Mouse (Mus musculus): ENCODE measurements at regions not wholly inside any gene's neighbourhood (a gene's known extent, or its start where the extent isn't known, plus 50 kb on each side); places are given as distances from the start of the nearest gene placed in this dataset.

- no peak for DNase-seq
These were observed 159.2 kb upstream of the Zfp706 start for GRCm38 (mm10) chr15:37166744-37167143.

DNA sequence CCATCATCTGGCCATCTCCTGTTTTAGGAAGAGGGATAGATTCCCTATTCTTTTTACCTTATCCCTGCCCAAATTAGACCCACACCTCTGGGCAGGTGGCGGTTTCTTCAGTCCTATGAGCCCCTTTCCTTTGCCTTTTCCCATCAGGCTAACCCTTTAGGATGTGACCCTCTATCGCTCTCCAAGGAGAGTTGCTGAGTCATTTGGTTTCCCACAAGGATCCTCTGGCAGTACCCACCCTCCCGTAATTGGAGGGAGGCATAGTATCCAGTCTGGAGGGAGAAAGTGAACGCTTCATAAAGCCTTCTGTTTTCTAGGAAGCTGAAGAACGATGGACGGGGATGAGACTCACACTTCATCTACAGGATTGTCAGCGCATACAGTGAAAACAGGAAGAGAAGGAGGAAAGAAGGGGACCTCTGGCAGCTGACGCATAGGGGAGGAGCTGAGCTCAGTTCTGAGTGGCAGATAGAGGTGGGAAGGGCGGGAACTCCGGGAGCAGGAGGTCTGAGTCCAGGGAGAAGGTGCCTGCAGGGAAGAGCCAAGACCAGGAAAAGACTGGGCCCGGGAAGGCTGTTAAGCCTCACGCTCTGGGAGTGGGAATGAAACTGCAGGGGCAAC, 158.4 kb upstream of the Zfp706 start:
- peak; percentile 49 to 67 for DNase-seq

GRCm38 (mm10) chr15:37165216-37165615, 157.6 kb upstream of the Zfp706 start:
- peak in 1 of 2 experiments; percentile 13 for DNase-seq

GRCm38 (mm10) chr15:37164191-37165135, 156.9 kb upstream of the Zfp706 start:
- no peak for DNase-seq

DNA sequence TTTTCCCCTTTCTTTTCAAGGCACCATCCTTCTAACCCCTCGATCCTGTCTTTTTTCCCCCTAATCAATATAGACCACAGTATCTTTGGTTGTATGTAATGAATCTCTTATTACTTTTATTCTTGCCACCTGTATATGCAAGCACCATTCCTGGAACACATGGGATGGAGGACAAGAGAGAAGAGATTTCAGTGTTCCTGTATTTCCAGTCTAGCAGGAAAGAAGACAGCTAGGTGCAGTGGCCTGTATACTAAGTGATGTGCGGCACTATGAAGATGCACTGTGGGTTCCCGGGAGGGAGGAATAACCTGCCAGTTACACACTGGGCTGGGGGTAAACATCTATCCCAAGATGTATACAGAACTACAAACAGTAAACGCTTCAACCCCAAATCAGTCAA, 152.4 kb upstream of the Zfp706 start:
- no peak for DNase-seq

DNA sequence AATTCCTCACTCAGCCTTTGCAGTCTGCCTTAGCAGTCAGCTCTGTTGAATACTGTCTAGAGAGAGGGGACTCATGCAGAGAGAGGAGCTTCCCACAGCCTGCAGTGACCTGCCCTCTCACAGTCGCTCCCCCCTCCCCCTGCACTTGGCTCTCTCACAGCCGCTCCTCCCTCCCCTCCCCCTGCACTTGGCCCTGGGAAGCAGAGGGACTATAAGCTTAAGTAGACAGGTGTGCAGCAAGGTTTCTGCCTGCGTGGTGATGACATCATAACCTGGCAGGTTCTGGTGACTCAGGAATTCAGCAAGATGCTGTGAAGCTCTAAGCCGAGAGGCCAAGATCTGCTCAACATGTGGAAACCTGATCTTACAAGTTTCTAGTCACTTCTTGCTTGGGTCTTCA, 151.8 kb upstream of the Zfp706 start:
- peak; percentile 52 to 55 for DNase-seq

DNA sequence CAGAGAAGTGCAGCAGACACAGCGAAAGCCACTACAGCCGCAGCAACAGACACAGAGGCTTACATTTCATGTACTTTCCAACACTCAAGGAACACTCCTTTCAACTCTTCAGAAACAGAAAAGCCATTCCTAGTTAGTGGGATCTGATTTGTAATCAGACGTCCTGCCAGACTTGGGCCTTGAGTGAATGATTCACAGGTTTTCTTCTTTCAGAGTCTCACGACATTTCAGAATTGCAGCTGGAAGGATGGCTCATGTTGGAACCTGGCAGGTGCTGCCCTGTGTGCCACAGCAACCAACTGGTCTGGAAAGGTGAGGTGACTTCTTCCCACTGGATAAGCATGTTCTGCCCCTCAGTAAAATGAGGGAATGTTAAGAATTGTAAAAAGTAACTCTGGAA, 149.8 kb upstream of the Zfp706 start:
- DNase-seq, result no peak

DNA sequence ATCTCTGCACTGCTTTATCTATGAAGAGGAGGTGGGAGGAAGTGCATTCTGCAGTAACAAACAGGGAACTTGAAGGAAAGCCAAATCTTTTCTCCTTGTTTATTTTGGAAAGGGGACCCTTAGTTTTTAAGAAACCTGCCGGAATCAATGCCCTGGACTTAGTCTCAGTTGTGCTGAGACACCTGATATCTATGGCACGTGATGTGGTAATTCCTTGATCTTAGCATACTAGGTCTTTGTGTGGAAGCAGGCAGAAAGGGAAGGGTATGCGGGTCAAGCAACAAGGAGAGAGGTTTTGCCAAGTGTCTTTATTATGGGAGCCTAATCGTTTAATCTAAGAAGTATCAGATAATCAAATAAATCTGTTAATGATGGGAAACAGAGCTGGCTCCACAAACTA, 147.4 kb upstream of the Zfp706 start:
- DNase-seq, result no peak

DNA sequence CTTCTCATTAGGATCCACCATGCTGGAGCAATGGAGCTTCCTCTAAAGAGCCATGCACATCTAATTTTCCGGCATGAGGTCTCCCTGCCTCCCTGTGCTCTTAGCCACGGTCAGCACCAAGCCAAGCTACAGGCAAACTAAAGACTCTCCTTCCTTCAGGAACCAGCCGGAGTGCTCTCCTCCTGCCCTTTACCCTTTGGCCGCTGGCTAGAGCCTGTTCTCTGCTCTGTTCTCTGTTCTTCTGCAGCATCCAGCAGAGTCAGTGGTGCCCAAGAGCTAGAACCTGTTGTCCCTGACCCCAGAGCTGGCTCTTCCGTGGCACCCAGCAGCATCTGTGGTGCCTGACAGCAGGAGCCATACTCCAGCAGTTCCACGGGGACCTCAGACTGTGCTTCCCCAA, 145.6 kb upstream of the Zfp706 start:
- DNase-seq, result no peak

- peak; percentile 82 to 89 for DNase-seq
These were observed 128.1 kb upstream of the Zfp706 start for GRCm38 (mm10) chr15:37135590-37136164.

- DNase-seq, result peak; percentile 22 to 54
These were observed 127.5 kb upstream of the Zfp706 start for GRCm38 (mm10) chr15:37134913-37135589.

GRCm38 (mm10) chr15:37134386-37134785, 126.8 kb upstream of the Zfp706 start:
- DNase-seq, result no peak

DNA sequence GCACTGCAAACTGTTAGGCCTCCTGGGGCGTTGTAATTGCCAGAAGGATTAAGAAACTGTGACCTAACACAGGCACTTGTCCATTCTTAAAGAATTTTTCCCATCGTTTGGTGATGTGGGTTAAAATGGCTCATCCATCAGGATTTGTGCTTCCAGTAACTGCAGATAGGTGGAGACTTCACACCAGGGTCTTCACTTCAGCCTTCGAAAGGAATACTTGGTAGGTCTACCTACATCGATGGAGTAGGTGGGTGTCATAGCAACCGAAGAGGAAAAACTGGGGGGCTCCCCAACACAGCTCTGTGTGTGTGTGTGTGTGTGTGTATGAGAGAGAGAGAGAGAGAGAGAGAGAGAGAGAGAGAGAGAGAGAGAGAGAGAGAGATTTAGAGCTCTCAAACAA, 126.3 kb upstream of the Zfp706 start:
- peak in 1 of 2 experiments; percentile 25 for DNase-seq

GRCm38 (mm10) chr15:37127681-37128080, 120.1 kb upstream of the Zfp706 start:
- no peak for DNase-seq

DNA sequence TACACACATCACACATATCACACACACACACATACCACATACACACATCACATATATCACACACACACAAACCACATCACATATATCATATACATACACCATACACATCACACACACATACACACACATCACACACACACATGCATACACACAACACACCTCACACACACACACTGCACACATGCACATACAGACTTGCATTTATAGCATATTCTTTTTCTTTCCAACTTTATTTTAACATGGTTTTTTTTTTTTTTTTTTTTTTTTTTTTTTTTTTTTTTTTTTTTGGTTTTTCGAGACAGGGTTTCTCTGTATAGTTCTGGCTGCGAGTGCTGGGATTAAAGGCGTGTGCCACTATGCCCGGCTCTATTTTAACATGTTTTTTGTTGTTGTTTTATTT, 119.6 kb upstream of the Zfp706 start:
- DNase-seq, result no peak

DNA sequence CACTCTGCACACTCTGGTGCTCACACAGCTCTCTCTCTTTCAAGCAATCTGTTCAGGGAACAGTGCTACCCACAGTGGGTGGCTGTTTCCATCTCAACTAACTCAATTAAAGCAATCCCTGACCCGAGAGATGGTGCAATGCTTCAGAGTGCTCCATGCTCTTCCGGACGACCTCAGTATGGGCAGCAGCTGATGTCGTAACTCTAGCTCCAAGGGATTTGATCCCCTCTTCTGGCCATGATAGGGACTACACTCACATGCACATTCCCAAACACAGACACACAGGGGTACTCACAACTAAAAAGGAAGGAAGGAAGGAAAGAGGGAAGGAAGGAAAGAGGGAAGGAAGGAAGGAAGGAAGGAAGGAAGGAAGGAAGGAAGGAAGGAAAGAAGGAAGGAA, 118.2 kb upstream of the Zfp706 start:
- no peak for DNase-seq

DNA sequence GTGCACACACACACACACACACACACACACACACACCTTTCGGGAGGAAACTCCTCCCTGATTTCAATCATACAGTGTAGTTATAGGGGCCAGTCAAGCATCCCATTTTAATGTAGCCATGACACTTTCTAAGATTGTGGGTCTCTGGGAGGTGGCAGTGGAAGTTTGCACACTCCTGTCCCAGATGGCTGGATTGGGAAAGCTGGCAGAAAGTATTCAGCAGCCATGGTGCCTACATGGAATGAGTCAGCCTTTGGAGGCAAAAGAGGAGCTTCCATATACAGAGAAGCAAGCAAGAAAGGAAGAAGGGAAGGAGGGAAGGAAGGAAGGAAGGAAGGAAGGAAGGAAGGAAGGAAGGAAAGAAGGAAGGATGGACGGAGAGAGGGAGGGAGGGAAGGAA, 117.4 kb upstream of the Zfp706 start:
- DNase-seq, result no peak

- no peak for DNase-seq
These were observed 116.7 kb upstream of the Zfp706 start for GRCm38 (mm10) chr15:37124299-37124698.

GRCm38 (mm10) chr15:37120381-37120780, 112.8 kb upstream of the Zfp706 start:
- DNase-seq, result peak; percentile 86 to 92

DNA sequence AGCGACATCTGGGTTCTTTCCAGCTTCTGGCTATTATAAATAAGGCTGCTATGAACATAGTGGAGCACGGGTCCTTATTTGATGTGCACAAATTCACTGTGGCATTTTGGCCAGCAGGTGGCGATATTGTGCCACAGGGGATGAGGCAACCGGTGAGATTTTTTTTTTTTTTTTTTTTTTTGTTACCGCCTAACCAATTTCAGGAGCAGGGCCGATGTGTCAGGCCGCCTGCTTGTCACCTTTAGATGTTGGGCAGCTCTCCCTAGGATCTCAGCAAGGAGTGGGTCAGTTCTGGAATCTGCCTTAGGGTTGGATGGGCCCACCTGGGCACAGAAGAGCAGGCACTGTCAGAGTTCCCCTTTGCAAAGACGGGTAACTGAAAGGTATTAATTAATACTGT, 106.5 kb upstream of the Zfp706 start:
- peak; percentile 59 to 76 for DNase-seq

GRCm38 (mm10) chr15:37110462-37110861, 102.9 kb upstream of the Zfp706 start:
- DNase-seq, result no peak

DNA sequence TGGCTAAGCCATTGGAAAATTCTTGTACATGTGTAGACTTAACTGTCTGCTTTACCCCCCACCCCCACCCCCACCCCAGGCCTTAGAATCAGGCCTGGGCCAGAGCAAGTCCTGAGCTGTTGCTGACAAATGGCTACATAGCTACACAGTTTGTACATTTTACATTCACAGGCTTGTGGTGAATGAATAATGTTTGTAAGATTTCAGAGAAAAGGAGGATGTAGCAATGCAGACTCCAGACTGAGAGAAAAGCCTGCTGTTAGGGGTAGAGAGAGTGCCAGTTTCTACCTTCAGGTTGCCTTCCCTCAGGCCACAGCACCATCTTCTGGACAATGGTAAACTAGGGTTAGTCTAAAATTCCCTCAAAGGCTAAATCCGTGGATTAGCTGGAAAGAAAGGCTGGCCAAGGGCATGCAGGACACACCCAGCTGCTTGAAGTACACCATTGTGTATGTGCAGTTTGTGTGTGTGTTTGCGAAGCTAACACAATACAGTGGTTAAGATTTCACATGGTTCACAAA, 94.5 kb upstream of the Zfp706 start:
- no peak for DNase-seq

- peak in 1 of 2 experiments; percentile 21 for DNase-seq
These were observed 93.8 kb upstream of the Zfp706 start for GRCm38 (mm10) chr15:37101419-37101818.

All from lung, postnatal 4 days (tissue).